Mouse (Mus musculus) myocyte (in vitro differentiated cells): ENCODE data around the gene Sh2b3. TPM values are rescaled to one million over a fixed set of nuclear protein-coding genes. Genes with fewer than 3 reads are reported as not detected.

Source experiments
- H3K27me3 ChIP-seq: one replicate; pipeline ENCODE4 v1.6.1; 2011; ENCODE audit not compliant: control insufficient read depth, insufficient read depth, insufficient read length
- H3K36me3 ChIP-seq: one replicate; pipeline ENCODE4 v1.6.1; 2011; ENCODE audit not compliant: control insufficient read depth, insufficient read depth
- H3K4me2 ChIP-seq: one replicate; pipeline ENCODE4 v1.6.1; 2011; ENCODE audit warnings: low read depth, control low read depth
- H3K4me3 ChIP-seq: one replicate; pipeline ENCODE4 v1.5.1; 2011; ENCODE audit warnings: mild to moderate bottlenecking, control low read depth, moderate library complexity
- H3K79me2 ChIP-seq: one replicate; pipeline ENCODE4 v1.6.1; 2011; ENCODE audit not compliant: control insufficient read depth, insufficient read depth
- H3ac ChIP-seq: one replicate; pipeline ENCODE4 v1.6.1; 2011; ENCODE audit not compliant: control insufficient read depth, insufficient read length
- CEBPB ChIP-seq: IDR thresholded peaks from 2 replicates; pipeline ENCODE4 v1.6.1; 2011; ENCODE audit warnings: mild to moderate bottlenecking, moderate library complexity; ENCODE audit not compliant: poor library complexity, insufficient read depth, severe bottlenecking
- E2F4 ChIP-seq: IDR thresholded peaks from one replicate; pipeline ENCODE4 v1.6.1; 2011; ENCODE audit warnings: mild to moderate bottlenecking, control low read depth, moderate library complexity; ENCODE audit not compliant: insufficient read depth
- MAX ChIP-seq: IDR thresholded peaks from one replicate; pipeline ENCODE4 v1.6.1; 2011; ENCODE audit warnings: low read depth, mild to moderate bottlenecking, control low read depth
- MYOD1 ChIP-seq, 3 experiments: IDR thresholded peaks; one replicate each; pipeline ENCODE4 v1.6.1; 2011; ENCODE audit warnings: control low read depth in 2 of 3, low read depth in 2 of 3, mild to moderate bottlenecking in 2 of 3, moderate library complexity in 1 of 3; ENCODE audit not compliant: insufficient read length in 2 of 3, control insufficient read depth in 1 of 3
- MYOG ChIP-seq, 3 experiments: IDR thresholded peaks; one replicate each; pipeline ENCODE4 v1.6.1; 2011; ENCODE audit warnings: control low read depth in 2 of 3, low read depth in 2 of 3, mild to moderate bottlenecking in 2 of 3; ENCODE audit not compliant: insufficient read length in 2 of 3, control insufficient read depth in 1 of 3, insufficient read depth in 1 of 3
- POLR2A ChIP-seq: IDR thresholded peaks from one replicate; pipeline ENCODE4 v1.6.1; 2011; ENCODE audit warnings: low read depth, mild to moderate bottlenecking, control low read depth, moderate library complexity; ENCODE audit not compliant: insufficient read length
- POLR2AphosphoS2 ChIP-seq: IDR thresholded peaks from one replicate; pipeline ENCODE4 v1.6.1; 2011; ENCODE audit warnings: low read depth, control low read depth; ENCODE audit not compliant: insufficient read length
- REST ChIP-seq: IDR thresholded peaks from one replicate; pipeline ENCODE4 v1.6.1; 2011; ENCODE audit warnings: mild to moderate bottlenecking, control low read depth, moderate library complexity; ENCODE audit not compliant: insufficient read depth, insufficient read length
- SRF ChIP-seq: IDR thresholded peaks from one replicate; pipeline ENCODE4 v1.6.1; 2011; ENCODE audit warnings: low read depth; ENCODE audit not compliant: control insufficient read depth, insufficient read length
- TCF12 ChIP-seq: IDR thresholded peaks from one replicate; pipeline ENCODE4 v1.6.1; 2011; ENCODE audit warnings: mild to moderate bottlenecking, control low read depth; ENCODE audit not compliant: poor library complexity, insufficient read depth, severe bottlenecking
- TCF3 ChIP-seq: IDR thresholded peaks from one replicate; pipeline ENCODE4 v1.6.1; 2011; ENCODE audit warnings: low read depth, control low read depth; ENCODE audit not compliant: insufficient read length
- USF1 ChIP-seq: IDR thresholded peaks from one replicate; pipeline ENCODE4 v1.6.1; 2011; ENCODE audit warnings: low read depth, mild to moderate bottlenecking, control low read depth, moderate library complexity
- polyA plus RNA-seq: library from polyadenylated mRNA; unstranded; fragments of >200 nt; fragmentation: generic; extraction: Trizol; gene quantifications from one replicate; pipeline ENCODE4 v1.2.1, GENCODE M21; 2012; ENCODE audit warnings: missing spikeins

Sh2b3 gene
- polyA plus RNA-seq, 1 experiment, result 37.4 TPM

DNA sequence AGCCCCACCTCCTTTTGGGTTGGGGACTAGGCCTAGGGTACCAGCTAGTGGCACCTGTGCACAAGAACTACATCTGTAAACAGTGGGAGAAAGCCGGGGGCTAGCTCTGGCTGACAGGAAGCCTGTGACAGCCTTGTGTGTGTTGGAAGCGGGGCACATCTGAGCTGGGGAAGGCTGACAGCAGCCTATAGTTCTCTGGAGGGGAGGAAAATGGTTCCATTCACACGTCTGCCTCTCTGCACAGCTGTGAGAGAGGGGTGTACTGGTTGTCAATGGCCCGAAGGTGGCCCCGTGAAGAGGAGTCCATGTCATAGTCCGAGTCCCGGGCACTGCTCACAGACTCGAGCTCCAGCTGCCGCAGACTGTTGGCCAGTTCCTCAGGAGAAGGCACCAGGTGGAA is 19.9 kb downstream of the Sh2b3 start:
- H3K79me2 ChIP-seq, result peaks cover 21% of the 10 kb centered on the region
- no peak overlapping the region for H3ac ChIP-seq
- no peaks in the 10 kb centered on the region for H3K27me3 ChIP-seq
- peaks cover 65% of the 10 kb centered on the region for H3K36me3 ChIP-seq
- no peak overlapping the region for H3K4me3 ChIP-seq
- no peak for TF ChIP-seq TCF12
- peak; percentile 30 for TF ChIP-seq POLR2A
- peak; percentile 44 for TF ChIP-seq POLR2AphosphoS2
- no peak for TF ChIP-seq MAX
- no peak for TF ChIP-seq CEBPB
- no peak for TF ChIP-seq E2F4
- TF ChIP-seq TCF3, result no peak
- no peak overlapping the region for H3K4me2 ChIP-seq

DNA sequence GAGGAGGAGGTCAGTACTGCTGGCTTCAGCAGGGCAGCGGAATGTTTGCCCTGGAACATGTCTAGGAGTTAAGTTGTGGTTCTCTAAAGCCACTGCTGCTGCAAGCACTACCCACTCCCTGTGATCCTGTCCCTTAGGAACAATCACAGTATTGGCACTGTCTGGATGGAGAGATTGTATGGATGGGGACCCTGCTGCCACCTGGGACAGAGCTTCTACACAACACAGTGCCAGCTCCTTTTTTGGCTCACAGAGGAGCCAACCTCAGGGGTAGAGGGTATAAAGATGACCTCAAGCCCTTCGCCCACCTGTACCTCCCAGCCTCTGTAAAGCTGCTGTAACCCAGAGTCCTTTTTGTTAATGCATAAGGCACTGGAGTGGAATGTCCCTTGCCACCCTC is 20.8 kb downstream of the Sh2b3 start:
- H3K4me3 ChIP-seq, result no peak overlapping the region
- no peaks in the 10 kb centered on the region for H3K27me3 ChIP-seq
- no peak overlapping the region for H3ac ChIP-seq
- TF ChIP-seq CEBPB, result no peak
- no peak for TF ChIP-seq MYOG (IDR thresholded peaks at IDR 0.05; ENCODE audit: control insufficient read depth in 1 of 3, insufficient read depth in 1 of 3, insufficient read length in 2 of 3, low read depth in 2 of 3)
- no peak for TF ChIP-seq TCF12
- no peak for TF ChIP-seq MAX
- no peak for TF ChIP-seq TCF3
- TF ChIP-seq E2F4, result no peak
- no peak for TF ChIP-seq USF1
- no peak for TF ChIP-seq REST
- no peak for TF ChIP-seq SRF
- TF ChIP-seq POLR2AphosphoS2, result peak; percentile 12
- TF ChIP-seq MYOD1 (IDR thresholded peaks at IDR 0.05; ENCODE audit: control insufficient read depth in 1 of 3, insufficient read length in 2 of 3, low read depth in 2 of 3), result no peak
- TF ChIP-seq POLR2A, result peak; percentile 12
- H3K79me2 ChIP-seq, result peaks cover 11% of the 10 kb centered on the region
- H3K36me3 ChIP-seq, result peaks cover 73% of the 10 kb centered on the region
- no peak overlapping the region for H3K4me2 ChIP-seq

DNA sequence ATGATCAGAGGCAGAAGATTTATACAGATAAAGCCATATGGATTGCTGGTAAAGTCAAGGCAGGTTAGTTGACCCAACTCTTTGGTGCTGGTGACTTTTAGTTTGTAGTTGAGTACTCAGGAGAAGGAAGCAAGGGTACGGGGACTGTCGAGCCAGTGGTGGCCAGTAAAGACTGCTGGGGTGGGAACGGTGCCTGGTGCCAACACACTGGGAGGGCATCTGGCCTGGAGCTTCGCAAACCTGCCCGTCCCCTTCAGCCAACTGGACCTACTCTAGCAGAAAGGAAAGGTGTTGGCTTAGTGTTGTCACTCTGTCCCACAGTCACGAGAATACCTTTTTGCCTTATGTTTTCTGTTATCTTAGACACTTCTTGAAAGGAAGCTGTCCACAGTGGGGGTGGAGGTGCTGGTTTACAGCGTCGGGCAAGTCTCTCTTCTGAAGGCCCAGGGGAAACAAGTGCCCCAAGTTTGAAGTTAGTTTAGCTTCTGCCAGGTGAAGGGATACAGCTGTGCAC is 21.5 kb downstream of the Sh2b3 start:
- Histone ChIP-seq H3K4me2 (no peak overlapping the region), H3K79me2 (peaks cover 7% of the 10 kb centered on the region), H3K4me3 (no peak overlapping the region), H3ac (no peak overlapping the region), H3K36me3 (peaks cover 69% of the 10 kb centered on the region), H3K27me3 (no peaks in the 10 kb centered on the region)
- TF ChIP-seq POLR2A (peak; percentile 40), POLR2AphosphoS2 (peak; percentile 89), SRF (no peak)

DNA sequence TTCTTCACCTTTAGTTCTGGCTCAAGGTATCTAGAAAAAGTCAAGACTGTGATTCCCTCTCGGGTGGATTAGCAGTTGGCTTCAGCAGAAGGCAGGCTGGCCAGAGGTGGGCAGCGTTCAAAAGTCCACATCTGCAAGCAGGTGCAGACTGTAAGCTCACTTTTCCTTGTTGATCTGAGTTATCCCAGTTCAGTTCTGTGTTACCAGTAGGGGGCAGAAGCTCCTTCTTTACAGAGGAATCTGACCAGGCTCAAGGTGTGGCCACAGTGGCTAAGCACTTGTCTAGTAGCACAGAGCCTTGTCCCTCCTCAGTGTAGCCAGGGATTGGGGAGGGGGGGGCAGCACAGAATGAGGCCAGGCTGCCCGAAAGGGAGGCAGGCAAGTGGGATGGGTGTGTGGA is 22.4 kb downstream of the Sh2b3 start:
- Histone ChIP-seq H3K4me3 (no peak overlapping the region), H3K4me2 (no peak overlapping the region), H3ac (no peak overlapping the region), H3K36me3 (peaks cover 65% of the 10 kb centered on the region), H3K79me2 (peaks cover 9% of the 10 kb centered on the region), H3K27me3 (no peaks in the 10 kb centered on the region)
- TF ChIP-seq POLR2A (peak; percentile 47), POLR2AphosphoS2 (peak; percentile 54), MAX (no peak)

DNA sequence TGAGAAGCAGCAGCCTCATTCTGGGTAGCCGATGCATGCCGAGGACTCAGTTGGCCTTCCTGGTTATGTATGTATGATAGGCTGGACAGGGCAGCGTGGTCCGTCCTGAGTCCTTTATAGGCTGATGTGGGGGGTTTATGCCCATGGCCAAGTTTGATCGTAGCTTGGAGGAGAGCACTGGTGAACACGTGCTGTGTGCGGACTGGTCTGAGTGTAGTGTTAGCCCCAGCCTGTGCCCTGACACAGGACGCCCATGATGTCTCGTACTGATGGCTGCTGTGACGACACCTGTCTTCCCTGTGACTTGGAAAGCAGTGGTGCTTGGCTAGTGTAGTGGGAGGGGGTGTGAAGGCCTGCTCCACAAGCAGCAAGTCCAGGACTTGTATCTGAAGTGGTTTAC is 23.7 kb downstream of the Sh2b3 start:
- Histone ChIP-seq H3K36me3 (peaks cover 55% of the 10 kb centered on the region), H3K27me3 (no peaks in the 10 kb centered on the region), H3K4me2 (no peak overlapping the region), H3K4me3 (no peak overlapping the region), H3ac (no peak overlapping the region), H3K79me2 (peaks cover 20% of the 10 kb centered on the region)
- TF ChIP-seq TCF12 (no peak), POLR2AphosphoS2 (peak; percentile 72), POLR2A (peak; percentile 47), MYOD1 (IDR thresholded peaks at IDR 0.05; ENCODE audit: control insufficient read depth in 1 of 3, insufficient read length in 2 of 3, low read depth in 2 of 3) (peak in 1 of 3 experiments; percentile 8)
